Mouse (Mus musculus) layer of hippocampus, adult 9-11 months (tissue): ENCODE measurements around the gene Scgb1a1.
A peak's percentile ranks its signal among the peaks of the same experiment; 100 is the strongest.
"Not testable (repeated sequence)": the region's sequence is repeated elsewhere in the genome, so short reads cannot be mapped to it uniquely, and the experiment has no call there.

Experiments
- DNase-seq: peaks from one replicate; pipeline ENCODE4 v3.0.0; 2022

Gene Scgb1a1

GRCm38 (mm10) chr19:9087821-9088220 is at the start of gene Scgb1a1:
Scgb1a1 (minus strand) TSS chr19:9087958.
- DNase-seq = no peak

DNA sequence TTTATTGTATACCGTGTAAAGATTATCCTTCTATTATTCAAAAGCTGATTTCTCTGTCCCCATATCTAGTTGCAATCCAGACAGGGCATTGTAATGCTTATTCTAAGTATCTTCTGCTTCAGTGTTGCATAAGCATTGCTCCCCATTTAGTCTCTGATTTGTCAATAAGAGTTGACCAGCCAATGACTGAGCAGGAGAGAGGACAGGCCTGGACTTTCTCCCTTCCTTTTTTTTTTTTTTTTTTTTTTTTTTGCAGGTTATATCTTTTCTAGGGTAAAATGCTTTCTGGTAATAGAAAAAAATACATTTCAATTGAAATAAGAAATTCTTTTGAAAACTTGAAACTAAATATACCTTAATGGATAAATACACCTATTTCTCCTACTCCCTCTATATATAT is 49.4 kb upstream of the Scgb1a1 start:
- no peak for DNase-seq

DNA sequence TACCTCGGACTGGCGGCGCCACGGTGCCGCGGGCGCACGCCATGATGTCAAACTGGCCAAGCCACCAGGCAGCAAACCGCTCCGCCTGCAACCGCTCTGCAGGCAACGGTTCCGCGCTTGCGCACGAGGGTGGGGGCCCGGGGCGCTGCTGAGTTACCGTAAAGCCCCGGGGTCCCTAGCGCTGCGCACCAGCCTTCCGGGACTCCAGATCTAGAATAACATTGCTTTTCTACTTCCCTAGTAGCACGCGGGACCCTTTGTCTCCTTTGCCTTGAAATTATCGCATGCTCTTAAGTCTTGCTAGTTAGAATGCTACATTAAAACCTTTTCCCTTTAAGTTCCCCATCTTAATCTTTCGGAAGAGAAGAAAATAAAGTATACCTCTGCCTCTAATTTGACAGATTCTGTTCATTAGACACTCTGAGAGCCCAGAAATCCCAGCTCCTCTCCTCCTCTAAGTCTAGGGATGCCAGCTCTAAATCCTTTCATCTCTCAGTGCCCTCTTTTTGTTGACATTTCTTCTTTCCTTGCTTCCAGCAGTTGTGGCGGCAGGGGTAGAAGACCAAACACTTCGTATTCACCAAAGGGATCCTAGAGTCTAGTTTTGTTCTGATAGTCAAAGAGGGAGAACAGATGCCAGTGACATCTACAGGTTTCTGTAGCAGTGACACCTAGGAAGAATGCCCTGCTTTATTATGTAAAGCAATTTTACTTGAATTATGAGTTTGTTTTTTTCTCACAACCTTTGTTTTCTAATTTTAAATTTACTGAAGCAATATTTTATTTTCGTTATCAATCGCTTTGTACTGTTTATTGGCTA is 48.0 kb upstream of the Scgb1a1 start, which contains the start of gene Asrgl1:
Gene Asrgl1, minus strand, starts transcription at position 125 of the 820 bp plus-strand sequence.
- peak; percentile 91 for DNase-seq

GRCm38 (mm10) chr19:9134746-9135511 is 47.2 kb upstream of the Scgb1a1 start:
- DNase-seq = no peak

DNA sequence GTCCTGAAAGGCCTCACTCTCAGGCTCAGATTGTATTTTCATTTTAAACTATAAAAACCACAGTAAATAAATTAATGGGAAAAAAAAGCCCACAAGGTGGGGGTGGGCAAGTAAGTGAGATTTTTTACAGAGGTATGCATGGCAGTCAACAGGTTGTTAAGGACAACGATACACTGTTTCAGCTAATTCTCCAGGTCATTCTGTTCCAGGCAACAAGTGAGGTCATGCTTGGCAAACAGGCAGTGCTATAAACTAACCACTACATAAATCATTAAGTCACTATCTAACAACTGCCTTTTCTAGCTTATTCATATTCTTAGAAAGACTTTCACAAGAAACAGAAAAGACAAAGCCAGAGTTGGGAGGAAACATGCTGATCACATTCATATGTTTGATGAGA is 42.2 kb upstream of the Scgb1a1 start:
- no peak for DNase-seq

- no peak for DNase-seq
Observed at GRCm38 (mm10) chr19:9128499-9129194, 40.9 kb upstream of the Scgb1a1 start.

DNA sequence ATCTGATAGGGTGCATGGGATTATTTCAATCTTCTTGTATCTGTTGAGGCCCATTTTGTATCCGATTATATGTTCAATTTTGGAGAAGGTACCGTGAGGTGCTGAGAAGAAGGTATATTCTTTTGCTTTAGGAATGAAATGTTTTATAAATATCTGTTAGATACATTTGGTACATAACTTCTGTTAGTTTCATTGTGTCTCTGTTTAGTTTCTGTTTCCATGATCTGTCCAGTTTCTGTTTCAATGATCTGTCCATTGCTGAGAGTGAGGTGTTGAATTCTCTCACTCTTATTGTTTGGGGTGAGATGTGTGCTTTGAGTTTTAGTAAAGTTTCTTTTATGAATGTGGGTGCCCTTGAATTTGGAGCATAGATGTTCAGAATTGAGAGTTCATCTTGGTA is 36.2 kb upstream of the Scgb1a1 start:
- DNase-seq = not testable (repeated sequence)

DNA sequence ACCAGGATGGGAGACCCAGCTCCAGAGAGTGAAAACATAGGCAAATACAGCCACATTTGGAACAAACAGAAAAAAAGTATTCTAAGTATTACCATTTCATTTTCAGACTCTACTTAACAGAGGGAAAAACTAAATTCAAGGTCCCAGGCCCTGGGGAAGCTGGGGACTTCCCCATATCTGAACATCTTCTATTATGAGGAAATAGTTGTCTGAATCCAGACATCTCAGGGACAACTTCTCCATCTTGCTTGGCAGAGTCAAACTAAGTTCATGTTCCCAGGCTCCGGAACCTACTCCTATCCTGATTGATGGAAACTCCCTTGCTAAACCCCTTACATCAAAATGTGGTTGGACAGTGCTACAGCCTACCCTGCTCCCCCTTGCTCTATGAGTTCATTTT is 34.6 kb upstream of the Scgb1a1 start:
- no peak for DNase-seq

DNA sequence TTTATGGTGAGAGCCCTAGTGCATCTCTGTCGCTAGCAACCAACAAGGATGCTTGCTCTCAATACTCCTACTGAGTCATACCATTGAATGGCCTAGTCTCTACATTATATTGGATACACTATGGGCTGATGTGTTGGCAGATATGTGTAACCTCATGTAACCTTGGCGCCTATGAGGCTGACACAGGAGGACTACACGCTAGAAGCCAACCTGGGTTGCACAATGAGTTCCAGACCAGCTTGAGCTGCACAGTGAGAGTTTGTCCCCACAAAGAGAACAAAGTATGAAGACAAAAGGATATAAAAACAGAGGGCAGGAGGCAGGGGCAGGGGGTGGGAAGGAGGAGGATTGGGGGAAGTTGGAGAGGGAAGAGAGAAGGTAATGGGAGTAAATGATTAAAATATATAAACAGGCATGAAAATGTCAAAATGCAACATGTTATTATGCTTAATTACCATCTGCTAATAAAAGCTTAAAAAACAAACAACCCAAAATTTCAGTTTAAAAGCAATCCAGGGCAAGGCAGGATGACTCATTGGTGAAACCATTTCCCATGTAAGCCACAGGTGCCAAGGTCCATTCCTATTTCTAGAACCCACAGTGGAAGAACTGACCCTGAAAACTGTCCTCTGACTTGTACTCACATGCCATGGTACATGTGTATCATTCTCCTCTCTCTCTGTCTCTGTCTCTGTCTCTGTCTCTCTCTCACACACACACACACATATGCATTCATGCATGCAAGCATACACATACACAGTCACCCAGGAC is 32.1 kb upstream of the Scgb1a1 start:
- no peak for DNase-seq

- no peak for DNase-seq
Observed at GRCm38 (mm10) chr19:9117275-9117674, 29.5 kb upstream of the Scgb1a1 start.

GRCm38 (mm10) chr19:9116268-9116667 is 28.5 kb upstream of the Scgb1a1 start:
- no peak for DNase-seq

- no peak for DNase-seq
Observed at GRCm38 (mm10) chr19:9112043-9112442, 24.3 kb upstream of the Scgb1a1 start.

DNA sequence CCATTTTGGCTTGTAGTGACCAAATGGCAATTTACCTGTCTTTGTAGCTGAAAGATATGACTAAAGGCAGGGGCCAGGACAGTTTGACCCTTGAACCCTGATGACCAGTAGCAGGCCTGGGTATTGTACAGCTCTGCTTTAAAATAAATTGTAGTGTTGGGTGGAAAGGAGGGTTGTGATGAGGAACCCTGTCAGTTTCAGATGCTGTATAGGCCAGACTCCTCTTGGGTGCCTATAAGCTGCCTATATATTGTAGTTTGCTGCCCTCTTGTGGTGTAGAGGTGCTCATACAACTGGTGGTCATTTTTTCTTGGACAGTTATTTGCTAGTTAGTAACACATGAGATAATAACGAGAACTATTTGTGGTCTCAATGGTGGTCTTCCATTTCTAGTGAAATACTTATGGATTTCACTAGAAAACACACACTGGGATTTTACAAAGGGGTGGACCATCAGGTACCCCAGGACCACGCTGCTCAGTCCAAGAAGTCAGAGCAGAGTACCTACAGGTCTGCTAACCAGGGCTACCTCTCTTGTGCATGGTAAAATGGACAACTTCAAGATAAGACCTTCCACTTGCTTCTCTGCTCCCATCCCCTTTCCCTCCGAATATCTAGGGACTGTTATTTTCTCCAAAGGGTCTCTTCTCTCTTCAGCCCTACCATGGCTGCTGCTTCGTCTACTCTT is 22.6 kb upstream of the Scgb1a1 start:
- DNase-seq = peak; percentile 44

- DNase-seq = no peak
Observed at GRCm38 (mm10) chr19:9108536-9108935, 20.8 kb upstream of the Scgb1a1 start.

GRCm38 (mm10) chr19:9107379-9107755 is 19.6 kb upstream of the Scgb1a1 start:
- DNase-seq = no peak

GRCm38 (mm10) chr19:9106751-9107378 is 19.1 kb upstream of the Scgb1a1 start:
- DNase-seq = no peak

GRCm38 (mm10) chr19:9106096-9106495 is 18.3 kb upstream of the Scgb1a1 start:
- DNase-seq = no peak

- DNase-seq = no peak
Observed at GRCm38 (mm10) chr19:9105101-9105685, 17.4 kb upstream of the Scgb1a1 start.

DNA sequence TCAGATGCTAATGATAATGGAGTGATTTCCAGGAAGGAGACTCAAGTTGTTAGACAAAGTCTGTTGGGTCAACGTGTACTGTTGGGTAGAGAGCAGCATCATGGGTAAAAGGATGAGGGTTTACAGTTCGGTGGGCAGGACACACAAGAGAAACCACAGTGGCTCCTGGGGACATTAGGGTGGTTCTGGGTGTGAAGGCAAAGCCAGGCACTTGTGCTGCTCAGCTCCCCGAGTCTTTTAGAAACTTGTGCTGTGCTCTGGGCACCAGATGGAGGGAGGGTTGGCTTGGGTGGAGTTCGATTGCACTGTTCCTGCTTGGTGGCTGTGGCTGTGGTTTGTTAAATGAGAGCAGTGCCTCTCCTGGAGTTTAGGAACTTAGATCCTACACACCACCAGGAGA is 16.2 kb upstream of the Scgb1a1 start:
- no peak for DNase-seq

DNA sequence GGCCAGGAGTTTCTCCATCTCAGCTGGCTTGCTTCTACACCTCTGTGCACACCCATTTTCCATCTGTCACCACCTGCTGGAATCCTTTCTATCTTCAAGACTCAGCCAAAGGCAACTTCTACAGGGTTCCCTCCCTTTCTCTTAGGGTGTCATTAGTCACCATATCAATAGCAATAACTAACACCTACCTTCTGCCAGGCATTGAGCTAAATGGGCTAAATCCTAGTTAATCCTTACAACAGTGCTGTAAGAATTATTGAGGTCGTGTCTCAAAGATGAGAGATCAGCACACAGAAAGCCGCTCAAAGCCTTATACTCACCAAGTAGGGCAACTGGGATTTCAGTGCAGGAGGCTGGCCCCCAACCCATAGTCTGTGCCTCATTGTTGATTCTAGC is 13.3 kb upstream of the Scgb1a1 start:
- DNase-seq = no peak
